In the genomic region with DNA sequence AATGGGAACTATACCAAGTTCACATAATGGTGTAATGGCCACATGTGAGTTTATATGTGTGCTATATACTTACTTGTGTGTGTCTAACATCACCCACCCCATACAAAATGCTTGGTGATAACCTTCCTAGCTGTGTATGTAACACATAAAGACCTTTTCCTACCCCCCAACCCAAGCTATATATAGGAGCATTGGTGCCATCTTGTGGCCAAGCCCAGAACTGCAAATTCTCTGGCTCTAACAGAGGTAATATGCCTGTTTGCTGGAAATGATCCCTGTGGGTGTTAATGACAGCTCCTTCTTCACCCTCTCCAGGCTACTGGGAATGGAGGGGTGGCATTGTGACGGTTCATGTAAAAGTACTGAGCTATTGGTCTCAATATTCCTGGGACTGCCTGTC, we compare ENCODE assay signal across 8 mouse cellular contexts. TPM values are rescaled to one million over a fixed set of nuclear protein-coding genes. Genes with fewer than 3 reads are reported as not detected.
DNase-seq lines count a peak whose midpoint lies in the region; ATAC-seq and TF ChIP-seq lines count a peak whose summit lies in the region.

No protein-coding gene starts in this region.

- TF ChIP-seq CTCF in lung, embryonic 14.5 days (IDR thresholded peaks at IDR 0.05; ENCODE audit: low read depth) = peak; percentile 90

- H3K27ac ChIP-seq in heart, embryonic 10.5 days = no peak overlapping the region
- H3K27ac ChIP-seq in lung, embryonic 14.5 days (ENCODE audit: low read depth) = no peak overlapping the region

- no peak; the same call in 1 of the 2 replicates for ATAC-seq in lung, embryonic 14.5 days (ENCODE audit: insufficient read depth)

- H3K9ac ChIP-seq in lung, embryonic 14.5 days = no peak overlapping the region

- WGBS in heart, embryonic 10.5 days = 8% methylated on average over 1 of the region's 1 CpGs
- WGBS in large intestine, adult 2 months = 0% methylated on average over 1 of the region's 1 CpGs
- WGBS in lung, embryonic 14.5 days = 0% methylated on average over 1 of the region's 1 CpGs

- no peak overlapping the region for H3K4me2 ChIP-seq in lung, embryonic 14.5 days

- peak; percentile 61 to 76 for DNase-seq in CD8-positive naive resting alpha-beta T cell, adult 2 months (ENCODE audit: low read depth in 2 of 2, low spot score in 2 of 2)
- DNase-seq in adrenal gland, postnatal 10 days = peak; percentile 89
- peak; percentile 80 for DNase-seq in embryo, embryonic 9.5 days (ENCODE audit: extremely low spot score)
- DNase-seq in heart, embryonic 10.5 days (ENCODE audit: low spot score) = peak; percentile 87
- DNase-seq in large intestine, adult 2 months (ENCODE audit: low read depth, low spot score) = peak; percentile 21
- peak; percentile 97 for DNase-seq in lung, embryonic 14.5 days
- peak; percentile 66 for DNase-seq in ovary, postnatal 36 days (ENCODE audit: low spot score)
- DNase-seq in thymus, postnatal 10 days (ENCODE audit: low spot score in 2 of 2) = peak; percentile 65 to 85

- no peak overlapping the region for H3K4me3 ChIP-seq in heart, embryonic 10.5 days
- no peak overlapping the region for H3K4me3 ChIP-seq in lung, embryonic 14.5 days (ENCODE audit: low read depth, low read length)

- peaks cover 33% of the 10 kb centered on the region for H3K4me1 ChIP-seq in heart, embryonic 10.5 days
- no peaks in the 10 kb centered on the region for H3K4me1 ChIP-seq in lung, embryonic 14.5 days (ENCODE audit: insufficient read depth)

- H3K9me3 ChIP-seq in heart, embryonic 10.5 days = no peaks in the 10 kb centered on the region
- H3K9me3 ChIP-seq in lung, embryonic 14.5 days (ENCODE audit: low read depth, low read length) = no peaks in the 10 kb centered on the region

- peaks cover 1% of the 10 kb centered on the region for H3K36me3 ChIP-seq in heart, embryonic 10.5 days
- H3K36me3 ChIP-seq in lung, embryonic 14.5 days (ENCODE audit: insufficient read depth) = peaks cover 3% of the 10 kb centered on the region

- H3K27me3 ChIP-seq in heart, embryonic 10.5 days (ENCODE audit: insufficient read depth, poor library complexity, severe bottlenecking) = 0 out of 2 replicates have a peak, but pooled peaks cover 15% of the 10 kb centered on the region
- no peaks in the 10 kb centered on the region for H3K27me3 ChIP-seq in lung, embryonic 14.5 days (ENCODE audit: insufficient read depth, low read length)

RNA-seq across cellular contexts. Expression of gene Lrtm2, which starts 17.7 kb away (rescaled TPM):
- under 1 TPM in 1 of 2 experiments, not detected in 1; 0.12 TPM for total RNA-seq in adrenal gland, postnatal 10 days (2021)
- polyA plus RNA-seq in heart, embryonic 10.5 days (2016; fragmentation: Nextera tagmentation; extraction: Ambion mirVana) = 0.11 TPM in 1 of 2 replicates, not detected in the other
- polyA plus RNA-seq in large intestine, adult 2 months (2012; rRNA removed) = 0.05 TPM in 1 of 2 replicates, not detected in the other
- 0.05 and 0.16 TPM in 2 replicates for polyA plus RNA-seq in lung, embryonic 14.5 days (2014; fragmentation: Nextera tagmentation; extraction: Ambion mirVana)

Comparison
In these comparisons a context has a peak if more than half of its experiments do, and no peak if none do; other contexts are left out.
1. DNase-seq: peak in every context shown above with its lines; median percentile 97 in lung, embryonic 14.5 days; 89 in adrenal gland, postnatal 10 days; 87 in heart, embryonic 10.5 days; 80 in embryo, embryonic 9.5 days; 75 in thymus, postnatal 10 days; 68 in CD8-positive naive resting alpha-beta T cell, adult 2 months; 66 in ovary, postnatal 36 days; 21 in large intestine, adult 2 months.